Mouse (Mus musculus) ES-E14 (cell line): Measurements from ENCODE around the gene Slc35e3.

Experiments
- CHD2 ChIP-seq: IDR thresholded peaks from 2 replicates; pipeline ENCODE4 v1.6.1; 2014; ENCODE audit warnings: mild to moderate bottlenecking, low read depth, low read length, inconsistent platforms
- MAFK ChIP-seq: IDR thresholded peaks from 2 replicates; pipeline ENCODE4 v1.6.1; 2014; ENCODE audit warnings: mild to moderate bottlenecking, low read depth, low read length, inconsistent platforms; ENCODE audit not compliant: insufficient read depth

GRCm38 (mm10) chr10:117782491-117783260, 36.5 kb upstream of the Slc35e3 start:
- TF ChIP-seq CHD2 = no peak
- no peak for TF ChIP-seq MAFK
